Mouse (Mus musculus) ES-CJ7 (cell line): ENCODE data around the gene Mfsd4b1.

Source experiments
- DNase-seq: peaks from one replicate; pipeline ENCODE4 v3.0.0; 2011; ENCODE audit warnings: low read depth, low spot score

Mfsd4b1 gene

GRCm38 (mm10) chr10:40024554-40025428 is at the start of gene Mfsd4b1:
Mfsd4b1 (minus strand) TSS chr10:40025268.
- peak; percentile 82 for DNase-seq

GRCm38 (mm10) chr10:40073608-40074007 is 48.5 kb upstream of the Mfsd4b1 start:
- DNase-seq = no peak

GRCm38 (mm10) chr10:40070684-40071083 is 45.6 kb upstream of the Mfsd4b1 start:
- DNase-seq = no peak

GRCm38 (mm10) chr10:40069270-40069669 is 44.2 kb upstream of the Mfsd4b1 start:
- DNase-seq = no peak

- no peak for DNase-seq
Measured at GRCm38 (mm10) chr10:40068595-40068994, 43.5 kb upstream of the Mfsd4b1 start.

GRCm38 (mm10) chr10:40067529-40067928 is 42.5 kb upstream of the Mfsd4b1 start:
- no peak for DNase-seq

GRCm38 (mm10) chr10:40067071-40067470 is 42.0 kb upstream of the Mfsd4b1 start:
- no peak for DNase-seq

GRCm38 (mm10) chr10:40065357-40065756 is 40.3 kb upstream of the Mfsd4b1 start:
- DNase-seq = no peak

- no peak for DNase-seq
Measured at GRCm38 (mm10) chr10:40063291-40063890, 38.3 kb upstream of the Mfsd4b1 start.

- peak; percentile 9 for DNase-seq
Measured at GRCm38 (mm10) chr10:40062812-40063211, 37.7 kb upstream of the Mfsd4b1 start.

GRCm38 (mm10) chr10:40061926-40062325 is 36.9 kb upstream of the Mfsd4b1 start:
- DNase-seq = no peak

- no peak for DNase-seq
Measured at GRCm38 (mm10) chr10:40058786-40059120, 33.7 kb upstream of the Mfsd4b1 start.

- DNase-seq = no peak
Measured at GRCm38 (mm10) chr10:40058062-40058785, 33.2 kb upstream of the Mfsd4b1 start.

- no peak for DNase-seq
Measured at GRCm38 (mm10) chr10:40057615-40058014, 32.5 kb upstream of the Mfsd4b1 start.

GRCm38 (mm10) chr10:40054455-40054854 is 29.4 kb upstream of the Mfsd4b1 start:
- no peak for DNase-seq

- no peak for DNase-seq
Measured at GRCm38 (mm10) chr10:40053896-40054295, 28.8 kb upstream of the Mfsd4b1 start.

- DNase-seq = no peak
Measured at GRCm38 (mm10) chr10:40053257-40053895, 28.3 kb upstream of the Mfsd4b1 start.

GRCm38 (mm10) chr10:40051997-40052396 is 26.9 kb upstream of the Mfsd4b1 start:
- DNase-seq = no peak

- no peak for DNase-seq
Measured at GRCm38 (mm10) chr10:40050763-40051162, 25.7 kb upstream of the Mfsd4b1 start.

GRCm38 (mm10) chr10:40041339-40041738 is 16.3 kb upstream of the Mfsd4b1 start:
- DNase-seq = no peak

GRCm38 (mm10) chr10:40036686-40037560 is 11.9 kb upstream of the Mfsd4b1 start:
- no peak for DNase-seq
